Mouse (Mus musculus) erythroblast, embryonic 14.5 days (primary cell): ENCODE data around the gene Sctr.

ENCODE experiments used
- GATA1 ChIP-seq: IDR thresholded peaks from 2 replicates; pipeline ENCODE4 v1.6.1; 2012; ENCODE audit warnings: low read length, inconsistent platforms, mixed read lengths
- TAL1 ChIP-seq: IDR thresholded peaks from 3 replicates; pipeline ENCODE4 v1.6.1; 2012; ENCODE audit warnings: low read length, inconsistent platforms, mixed read lengths

- no peak for TF ChIP-seq GATA1
- no peak for TF ChIP-seq TAL1
Observed at GRCm38 (mm10) chr1:120018900-120019299, 12.2 kb downstream of the Sctr start.
